Mouse (Mus musculus) C2C12 (cell line): Measurements from ENCODE around the gene Ifit1bl1.
"Not testable (repeated sequence)": the region's sequence is repeated elsewhere in the genome, so short reads cannot be mapped to it uniquely, and the experiment has no call there.

Experiments
- CEBPB ChIP-seq: IDR thresholded peaks from one replicate; pipeline ENCODE4 v1.6.1; 2011; ENCODE audit warnings: low read depth, mild to moderate bottlenecking, control low read depth, moderate library complexity
- CTCF ChIP-seq: IDR thresholded peaks from one replicate; pipeline ENCODE4 v1.5.1; 2011; ENCODE audit not compliant: control insufficient read depth, insufficient read depth, insufficient read length
- FOSL1 ChIP-seq: IDR thresholded peaks from one replicate; pipeline ENCODE4 v1.8.0; 2011; ENCODE audit warnings: mild to moderate bottlenecking, low read length; ENCODE audit not compliant: poor library complexity, insufficient read depth, severe bottlenecking
- MAX ChIP-seq: IDR thresholded peaks from one replicate; pipeline ENCODE4 v1.6.1; 2011; ENCODE audit warnings: mild to moderate bottlenecking, control low read depth
- MYOG ChIP-seq: IDR thresholded peaks from one replicate; pipeline ENCODE4 v1.6.1; 2011; ENCODE audit not compliant: control insufficient read depth, insufficient read length; ENCODE audit errors: extremely low read depth
- USF1 ChIP-seq: IDR thresholded peaks from one replicate; pipeline ENCODE4 v1.6.1; 2011; ENCODE audit warnings: low read depth, mild to moderate bottlenecking, control low read depth, moderate library complexity

GRCm38 (mm10) chr19:34585740-34586458 lies 15.9 kb downstream of the Ifit1bl1 start:
- TF ChIP-seq CTCF, USF1, MAX, FOSL1, CEBPB, MYOG: not testable (repeated sequence)
